Mouse (Mus musculus) hindbrain, embryonic 11.5 days (tissue): Measurements from ENCODE around the gene Limch1. TPM values are rescaled to one million over a fixed set of nuclear protein-coding genes. Genes with fewer than 3 reads are reported as not detected.

ENCODE experiments used
- ATAC-seq: fragments of 200-750 bp; cut with Nextera tagmentation; 2 replicates; pipeline ENCODE4 v1.8.0; 2017; ENCODE audit warnings: mild to moderate bottlenecking, moderate TSS enrichment, moderate library complexity; ENCODE audit not compliant: low FRiP score
- DNase-seq: peaks from one replicate; pipeline ENCODE4 v3.0.0-alpha.2; 2015; ENCODE audit warnings: low spot score
- H3K27ac ChIP-seq: fragments of 300-500 bp; sonication (generic); 2 replicates; pipeline ENCODE4 v1.5.1; 2014; ENCODE audit warnings: mild to moderate bottlenecking, low read depth, low read length
- H3K27me3 ChIP-seq: fragments of 300-500 bp; sonication (generic); 2 replicates; pipeline ENCODE4 v1.6.1; 2014; ENCODE audit warnings: mild to moderate bottlenecking, low read length, moderate library complexity, mixed read lengths; ENCODE audit not compliant: control insufficient read depth, insufficient read depth
- H3K36me3 ChIP-seq: fragments of 300-500 bp; sonication (generic); 2 replicates; pipeline ENCODE4 v1.6.1; 2014; ENCODE audit warnings: mild to moderate bottlenecking, low read length, moderate library complexity, mixed read lengths; ENCODE audit not compliant: control insufficient read depth, insufficient read depth
- H3K4me1 ChIP-seq: fragments of 300-500 bp; sonication (generic); replicated peaks from 2 replicates; pipeline ENCODE4 v1.6.1; 2014; ENCODE audit warnings: low read length, mixed read lengths; ENCODE audit not compliant: control insufficient read depth, insufficient read depth
- H3K4me2 ChIP-seq: fragments of 300-500 bp; sonication (generic); replicated peaks from 2 replicates; pipeline ENCODE4 v1.6.1; 2014; ENCODE audit warnings: mild to moderate bottlenecking, low read depth, low read length
- H3K4me3 ChIP-seq: fragments of 300-500 bp; sonication (generic); 2 replicates; pipeline ENCODE4 v1.5.1; 2014; ENCODE audit warnings: low read depth, low read length
- H3K9ac ChIP-seq: fragments of 300-500 bp; sonication (generic); 2 replicates; pipeline ENCODE4 v1.6.1; 2014; ENCODE audit warnings: low read depth, low read length
- H3K9me3 ChIP-seq: fragments of 300-500 bp; sonication (generic); 2 replicates; pipeline ENCODE4 v1.6.1; 2016; ENCODE audit warnings: low read length; ENCODE audit not compliant: control insufficient read depth
- WGBS: fragments of 180-500 bp; shearing (Covaris S2); extraction: QIAGEN DNeasy Blood & Tissue Kit; methylation state at CpG from one replicate; pipeline ENCODE4 v1.1.7; 2014; 5-methylcytosine and 5-hydroxymethylcytosine counted together
- polyA plus RNA-seq: library from polyadenylated mRNA; unstranded; fragments of >200 nt; fragmentation: Nextera tagmentation; extraction: Ambion mirVana; gene quantifications from 2 replicates; pipeline ENCODE4 v1.2.1, GENCODE M21; 2014

Limch1 gene
- polyA plus RNA-seq, 1 experiment from 2014 or later = 81.7 TPM

- ATAC-seq (no peak), DNase-seq (no peak)
- Histone ChIP-seq H3K4me3 (no peak overlapping the region), H3K9ac (no peak overlapping the region), H3K4me2 (no peak overlapping the region), H3K4me1 (no peaks in the 10 kb centered on the region), H3K27me3 (no peaks in the 10 kb centered on the region), H3K27ac (no peak overlapping the region), H3K9me3 (no peaks in the 10 kb centered on the region), H3K36me3 (no peaks in the 10 kb centered on the region)
- WGBS = 78% methylated on average over 6 of the region's 6 CpGs
Measured at GRCm38 (mm10) chr5:66764129-66764528, 18.5 kb downstream of the Limch1 start.

DNA sequence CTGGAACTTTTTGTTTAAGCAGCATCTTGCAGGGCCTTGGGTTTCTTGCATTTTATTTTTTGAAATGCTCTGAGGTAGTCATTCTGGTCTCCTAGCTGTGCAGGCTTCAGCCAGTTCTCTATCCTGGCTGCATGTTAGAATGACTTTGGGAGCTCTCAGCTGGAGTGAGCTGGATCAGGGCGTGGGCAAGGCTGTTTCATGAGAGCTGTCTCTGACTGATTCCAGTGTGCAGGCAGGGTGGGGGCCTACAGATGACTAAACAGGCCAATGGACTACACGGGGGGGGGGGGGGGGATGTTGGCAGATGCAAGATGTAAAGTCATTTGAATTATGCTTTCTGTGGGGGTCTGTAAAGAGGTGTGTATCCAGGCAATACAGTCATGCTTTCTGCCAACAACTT is 20.3 kb downstream of the Limch1 start:
- H3K4me2 ChIP-seq = no peak overlapping the region
- H3K27me3 ChIP-seq = no peaks in the 10 kb centered on the region
- no peaks in the 10 kb centered on the region for H3K9me3 ChIP-seq
- ATAC-seq (no peak), DNase-seq (no peak)
- 88% methylated on average over 1 of the region's 2 CpGs for WGBS
- no peaks in the 10 kb centered on the region for H3K4me1 ChIP-seq
- H3K9ac ChIP-seq = no peak overlapping the region
- no peaks in the 10 kb centered on the region for H3K36me3 ChIP-seq
- H3K4me3 ChIP-seq = no peak overlapping the region
- H3K27ac ChIP-seq = no peak overlapping the region

- Histone ChIP-seq H3K9ac (no peak overlapping the region), H3K27ac (no peak overlapping the region), H3K36me3 (no peaks in the 10 kb centered on the region), H3K9me3 (no peaks in the 10 kb centered on the region), H3K4me1 (no peaks in the 10 kb centered on the region), H3K4me3 (no peak overlapping the region), H3K4me2 (no peak overlapping the region), H3K27me3 (no peaks in the 10 kb centered on the region)
- ATAC-seq = no peak
- DNase-seq = no peak
- WGBS = 51% methylated on average over 4 of the region's 4 CpGs
Measured at GRCm38 (mm10) chr5:66768034-66768433, 22.4 kb downstream of the Limch1 start.

DNA sequence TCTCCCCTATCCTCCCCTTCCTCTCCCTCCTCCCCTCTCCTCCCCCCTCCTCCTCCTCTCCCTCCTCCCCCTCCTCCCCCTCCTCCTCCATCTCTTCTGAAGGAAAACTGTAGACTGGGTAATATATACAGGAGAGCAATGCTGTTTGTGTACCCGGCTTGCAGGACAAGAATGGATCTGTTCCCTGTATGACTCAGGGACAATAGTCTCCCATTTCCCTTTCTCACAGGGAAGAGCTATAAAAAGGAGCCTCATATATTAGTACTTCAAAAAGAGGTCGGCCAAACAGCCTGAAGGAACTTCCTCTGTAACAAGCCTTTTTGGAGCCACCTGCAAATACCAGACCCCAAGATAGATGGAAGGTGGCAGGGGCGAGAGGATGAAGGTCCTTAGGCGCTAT is 23.4 kb downstream of the Limch1 start:
- H3K36me3 ChIP-seq = no peaks in the 10 kb centered on the region
- no peaks in the 10 kb centered on the region for H3K27me3 ChIP-seq
- no peak overlapping the region for H3K4me3 ChIP-seq
- ATAC-seq (no peak), DNase-seq (no peak)
- H3K4me1 ChIP-seq = no peaks in the 10 kb centered on the region
- H3K9me3 ChIP-seq = no peaks in the 10 kb centered on the region
- no peak overlapping the region for H3K9ac ChIP-seq
- WGBS = 73% methylated on average over 4 of the region's 4 CpGs
- H3K27ac ChIP-seq = no peak overlapping the region
- H3K4me2 ChIP-seq = no peak overlapping the region

GRCm38 (mm10) chr5:66769558-66769957 is 23.9 kb downstream of the Limch1 start:
- Histone ChIP-seq H3K4me2 (no peak overlapping the region), H3K4me1 (no peaks in the 10 kb centered on the region), H3K9ac (no peak overlapping the region), H3K36me3 (no peaks in the 10 kb centered on the region), H3K27me3 (no peaks in the 10 kb centered on the region), H3K27ac (no peak overlapping the region), H3K9me3 (no peaks in the 10 kb centered on the region), H3K4me3 (no peak overlapping the region)
- 89% methylated on average over 5 of the region's 5 CpGs for WGBS
- DNase-seq (no peak), ATAC-seq (no peak)

GRCm38 (mm10) chr5:66777999-66778710 is 32.5 kb downstream of the Limch1 start:
- ATAC-seq (no peak), DNase-seq (no peak)
- Histone ChIP-seq H3K4me1 (no peaks in the 10 kb centered on the region), H3K4me2 (no peak overlapping the region), H3K27ac (no peak overlapping the region), H3K36me3 (no peaks in the 10 kb centered on the region), H3K9ac (no peak overlapping the region), H3K9me3 (no peaks in the 10 kb centered on the region), H3K27me3 (no peaks in the 10 kb centered on the region), H3K4me3 (no peak overlapping the region)
- 72% methylated on average over 10 of the region's 10 CpGs for WGBS

- 95% methylated on average over 4 of the region's 4 CpGs for WGBS
- H3K27me3 ChIP-seq = no peaks in the 10 kb centered on the region
- no peaks in the 10 kb centered on the region for H3K36me3 ChIP-seq
- no peak for DNase-seq
- H3K4me1 ChIP-seq = no peaks in the 10 kb centered on the region
- H3K4me3 ChIP-seq = no peak overlapping the region
- no peak for ATAC-seq
- H3K9me3 ChIP-seq = no peaks in the 10 kb centered on the region
- no peak overlapping the region for H3K4me2 ChIP-seq
- no peak overlapping the region for H3K9ac ChIP-seq
- no peak overlapping the region for H3K27ac ChIP-seq
Measured at GRCm38 (mm10) chr5:66780371-66780770, 34.7 kb downstream of the Limch1 start.

DNA sequence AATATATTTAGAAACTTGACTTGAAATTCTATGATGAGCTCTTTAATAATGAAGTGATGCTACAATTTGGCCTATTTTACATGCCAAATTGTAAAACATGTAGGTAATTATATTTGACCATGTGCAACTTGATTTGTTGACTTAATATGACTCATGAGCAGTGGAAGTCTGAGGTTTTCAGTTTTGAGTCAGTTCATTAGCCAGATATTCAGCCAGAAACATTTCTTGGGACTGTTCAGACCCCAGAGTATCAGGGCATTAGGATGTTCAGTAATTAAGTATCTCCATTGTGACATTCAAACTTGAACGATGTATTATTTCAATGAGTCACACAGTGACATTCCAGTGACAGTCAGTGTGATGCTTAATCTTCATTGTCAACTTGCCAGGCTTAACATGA is 35.9 kb downstream of the Limch1 start:
- Histone ChIP-seq H3K9me3 (no peaks in the 10 kb centered on the region), H3K4me1 (no peaks in the 10 kb centered on the region), H3K4me2 (no peak overlapping the region), H3K9ac (no peak overlapping the region), H3K36me3 (no peaks in the 10 kb centered on the region), H3K27ac (no peak overlapping the region), H3K27me3 (no peaks in the 10 kb centered on the region), H3K4me3 (no peak overlapping the region)
- ATAC-seq (no peak), DNase-seq (no peak)
- WGBS = 94% methylated on average over 1 of the region's 1 CpGs

GRCm38 (mm10) chr5:66782851-66783250 is 37.2 kb downstream of the Limch1 start:
- Histone ChIP-seq H3K36me3 (no peaks in the 10 kb centered on the region), H3K9ac (no peak overlapping the region), H3K9me3 (no peaks in the 10 kb centered on the region), H3K4me1 (no peaks in the 10 kb centered on the region), H3K27me3 (no peaks in the 10 kb centered on the region), H3K4me3 (no peak overlapping the region), H3K4me2 (no peak overlapping the region), H3K27ac (no peak overlapping the region)
- DNase-seq (no peak), ATAC-seq (no peak)
- 89% methylated on average over 2 of the region's 2 CpGs for WGBS
